Mouse (Mus musculus): ENCODE data around the gene Slc6a15. TPM values are rescaled to one million over a fixed set of nuclear protein-coding genes. Genes with fewer than 3 reads are reported as not detected.

Gene Slc6a15
- polyA plus RNA-seq, 1 experiment from 2014 or later = 6.0 TPM

GRCm38 (mm10) chr10:103448340-103448739 lies 80.8 kb downstream of the Slc6a15 start:
- no peaks in the 10 kb centered on the region for H3K9me3 ChIP-seq
- no peaks in the 10 kb centered on the region for H3K36me3 ChIP-seq
- ATAC-seq (ENCODE audit: insufficient read depth, low FRiP score, low read depth) = no peak
- H3K27me3 ChIP-seq (replicated peaks) = no peaks in the 10 kb centered on the region
- no peak overlapping the region for H3K27ac ChIP-seq
- no peak overlapping the region for H3K9ac ChIP-seq
- H3K4me3 ChIP-seq (replicated peaks) = no peak overlapping the region
- H3K4me2 ChIP-seq = no peak overlapping the region
- WGBS = 48% methylated on average over 2 of the region's 2 CpGs
- no peaks in the 10 kb centered on the region for H3K4me1 ChIP-seq

GRCm38 (mm10) chr10:103457896-103458295 lies 90.3 kb downstream of the Slc6a15 start:
- H3K27ac ChIP-seq = no peak overlapping the region
- no peaks in the 10 kb centered on the region for H3K4me1 ChIP-seq
- no peak overlapping the region for H3K9ac ChIP-seq
- H3K9me3 ChIP-seq = no peaks in the 10 kb centered on the region
- no peak for ATAC-seq (ENCODE audit: insufficient read depth, low FRiP score, low read depth)
- H3K27me3 ChIP-seq (replicated peaks) = no peaks in the 10 kb centered on the region
- no peak overlapping the region for H3K4me2 ChIP-seq
- H3K4me3 ChIP-seq (replicated peaks) = no peak overlapping the region
- 86% methylated on average over 1 of the region's 1 CpGs for WGBS
- no peaks in the 10 kb centered on the region for H3K36me3 ChIP-seq

Other genes with a start within 250 kb of the Slc6a15 start
- gene Lrriq1, start 131.5 kb upstream of the Slc6a15 start, polyA plus RNA-seq (2015; fragmentation: Nextera tagmentation; extraction: Ambion mirVana) = 0.69 and 0.85 TPM in 2 replicates

All from stomach, embryonic 15.5 days (tissue).